Mouse (Mus musculus) adrenal gland, postnatal 14 days (tissue): ENCODE data around the gene a. TPM values are rescaled to one million over a fixed set of nuclear protein-coding genes. Genes with fewer than 3 reads are reported as not detected.
A peak's percentile ranks its signal among the peaks of the same experiment; 100 is the strongest.
"Not testable (repeated sequence)": the region's sequence is repeated elsewhere in the genome, so short reads cannot be mapped to it uniquely, and the experiment has no call there.

ENCODE experiments used
- DNase-seq: peaks from one replicate; pipeline ENCODE4 v3.0.0; 2021; ENCODE audit warnings: mixed read lengths
- total RNA-seq: library from RNA; stranded (reverse); gene quantifications from 2 replicates; pipeline ENCODE4 v1.2.3, GENCODE M21; 2021

a gene
- total RNA-seq, 1 experiment from 2014 or later: not detected

DNA sequence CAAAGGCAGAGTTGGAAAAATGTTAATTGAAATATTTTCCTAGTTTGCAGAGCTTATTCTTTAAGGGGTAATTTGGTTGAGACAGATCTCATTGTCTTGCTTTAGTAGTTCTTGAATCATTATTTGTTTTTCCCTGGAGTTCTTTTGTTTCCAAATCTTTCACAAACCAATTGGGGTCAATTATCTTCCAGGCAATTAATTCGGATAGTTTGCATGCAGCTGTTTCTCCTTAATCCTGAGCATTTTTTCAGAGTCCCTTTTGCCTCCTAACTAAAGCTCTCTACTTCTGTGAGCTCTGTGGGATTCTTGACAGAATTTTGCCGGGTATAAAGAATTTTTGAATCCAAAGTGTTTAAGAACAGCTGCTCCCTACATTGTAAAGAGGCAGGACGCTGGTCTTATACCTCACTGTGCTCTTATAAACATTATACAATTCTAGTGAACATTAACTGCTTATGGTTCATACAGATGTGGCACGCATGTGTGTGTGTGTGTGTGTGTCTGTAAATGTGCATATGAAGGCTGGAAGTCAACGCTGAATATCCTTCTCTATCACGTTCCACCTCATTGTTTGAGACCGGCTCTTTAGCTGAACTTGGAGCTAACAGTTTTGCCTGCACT is 134.3 kb downstream of the a start:
- DNase-seq: no peak

DNA sequence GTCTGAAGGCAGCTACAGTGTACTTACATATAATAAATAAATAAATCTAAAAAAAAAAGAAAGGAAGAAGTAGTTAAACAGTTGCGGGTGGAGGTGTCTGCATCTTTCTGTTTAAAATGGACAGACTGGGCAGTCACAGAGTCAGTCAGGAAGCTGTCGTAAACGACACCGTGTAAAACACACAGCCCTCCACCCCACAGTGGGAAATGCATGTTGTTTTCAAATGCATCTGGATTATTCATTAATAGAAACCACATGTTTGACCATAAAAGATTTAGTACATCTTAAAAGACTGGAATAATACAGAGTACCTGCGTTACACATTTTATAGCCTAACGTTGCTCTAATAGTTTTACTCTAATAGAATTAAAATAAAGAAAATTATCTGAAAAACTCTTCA is 135.6 kb downstream of the a start:
- DNase-seq: no peak

DNA sequence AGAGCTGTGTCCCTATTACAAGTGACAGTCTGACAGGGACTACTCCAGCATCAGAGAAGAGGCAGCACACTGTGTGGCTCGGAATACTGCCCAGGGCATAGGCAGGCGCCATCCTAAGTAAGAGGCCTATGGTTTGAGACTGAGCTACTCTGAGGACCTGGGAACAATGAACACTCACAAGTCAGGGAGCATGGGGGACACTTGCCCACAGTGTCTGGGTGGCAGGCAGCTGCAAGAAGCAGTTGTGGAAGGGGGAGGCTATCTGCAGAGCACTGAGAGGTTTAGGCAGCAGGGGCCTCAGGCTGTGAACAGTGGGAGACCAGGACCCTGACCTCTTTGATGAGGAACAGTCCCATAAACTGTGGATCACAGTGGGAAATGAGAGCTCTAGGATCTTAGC is 137.1 kb downstream of the a start:
- no peak for DNase-seq

DNA sequence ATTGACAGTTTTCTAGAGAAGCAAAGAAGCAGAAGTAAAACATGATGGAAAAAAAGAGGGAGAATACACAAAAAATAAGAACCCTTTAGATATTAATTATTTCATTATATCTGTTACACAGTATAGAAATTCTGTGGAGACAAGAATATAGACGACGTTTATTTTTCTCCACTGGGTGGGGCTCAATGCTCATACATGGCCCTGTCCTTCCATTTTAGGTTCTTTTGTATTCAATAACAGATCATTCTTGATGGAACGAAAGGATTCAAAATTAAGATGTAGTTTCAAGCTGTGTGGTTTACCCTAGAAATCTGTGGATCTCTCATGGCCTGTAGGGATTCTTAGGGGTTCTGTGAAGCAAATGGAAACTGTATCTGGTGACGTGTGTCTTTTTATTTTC is 142.7 kb downstream of the a start:
- DNase-seq: no peak

DNA sequence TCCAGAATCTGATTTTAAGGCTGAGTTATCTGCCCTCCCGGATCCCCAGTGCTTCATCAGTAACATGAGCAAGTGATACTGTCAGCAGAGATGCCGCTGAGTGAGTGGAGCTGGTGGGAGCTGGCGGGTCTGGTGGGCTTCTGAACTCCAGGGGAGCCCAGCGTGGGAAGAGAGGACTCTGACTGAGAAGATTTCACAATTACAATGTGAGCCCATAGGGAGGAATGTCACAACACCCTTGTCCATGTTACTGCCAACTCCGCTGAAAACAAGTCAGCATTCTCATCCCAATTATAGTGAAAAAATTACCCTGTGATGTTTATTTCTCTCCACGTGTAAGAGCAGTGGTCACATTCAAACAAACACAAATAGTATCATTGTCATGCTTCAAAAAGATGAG is 144.9 kb downstream of the a start:
- no peak for DNase-seq

DNA sequence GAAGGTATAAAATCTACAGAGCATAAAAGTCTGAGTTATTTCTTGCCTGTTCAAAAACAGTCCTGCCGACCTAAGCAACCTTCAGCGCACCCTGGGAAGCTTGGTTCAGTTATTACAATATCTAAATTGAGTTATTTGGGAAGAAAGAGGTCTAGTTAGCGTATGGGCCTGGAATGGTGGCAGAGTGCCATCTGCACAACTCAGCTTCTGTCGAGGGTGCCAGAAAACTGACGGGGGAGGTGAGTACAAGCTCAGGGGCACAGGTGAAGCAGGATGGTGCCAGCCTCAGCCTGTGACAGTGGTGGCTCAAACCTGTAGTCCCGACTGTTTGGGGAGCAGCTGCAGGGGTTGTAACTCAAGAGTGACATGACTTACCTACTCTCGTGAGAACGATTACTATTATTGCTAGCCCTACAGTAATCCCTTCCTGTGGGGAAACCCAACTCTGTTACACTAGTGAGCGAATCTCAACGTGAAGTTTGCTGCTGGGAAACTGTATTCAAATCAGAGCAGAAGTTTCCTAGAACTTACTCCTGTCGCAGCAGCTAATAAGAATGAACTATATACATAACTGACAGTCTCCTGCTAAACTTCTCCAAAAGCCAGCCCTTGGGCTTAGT is 145.4 kb downstream of the a start:
- peak; percentile 10 for DNase-seq

DNA sequence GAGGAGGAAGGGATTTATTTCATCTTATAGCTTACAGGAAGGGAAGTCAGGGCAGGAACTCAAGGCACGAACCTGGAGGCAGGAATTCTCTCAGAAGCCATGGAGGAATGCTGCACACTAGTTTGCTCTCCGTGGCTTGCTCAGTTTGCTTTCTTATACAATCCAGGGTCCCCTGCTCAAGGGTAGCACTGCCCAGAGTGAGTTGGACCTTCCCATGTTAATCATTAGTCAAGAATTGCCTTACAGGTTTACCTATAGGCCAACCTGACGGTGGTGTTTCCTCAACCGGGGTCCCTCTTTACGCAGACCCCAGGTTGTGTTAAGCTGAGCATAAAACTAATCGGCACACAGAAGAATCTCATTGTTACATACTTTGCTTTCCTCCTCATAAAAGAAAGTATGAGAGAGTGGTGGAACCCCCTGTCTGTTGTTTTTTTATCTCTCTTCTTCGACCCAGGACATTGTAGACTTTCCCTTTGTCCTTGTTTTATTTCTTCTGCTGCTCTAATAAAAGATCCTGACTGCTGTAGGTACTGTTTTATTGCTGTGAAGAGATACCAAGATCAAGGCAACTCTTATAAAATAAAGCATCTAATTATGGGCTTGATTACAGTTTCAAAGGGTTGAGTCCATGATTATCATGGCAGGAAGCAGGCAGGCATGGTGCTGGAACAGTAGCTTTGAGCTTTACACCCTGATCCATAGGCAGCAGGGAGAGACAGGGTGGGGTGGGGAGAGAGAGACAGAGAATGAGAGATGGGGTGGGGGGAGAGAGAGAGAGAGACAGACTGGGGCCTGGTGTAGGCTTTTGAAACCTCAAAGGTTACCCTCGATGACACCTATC is 146.6 kb downstream of the a start:
- no peak for DNase-seq

DNA sequence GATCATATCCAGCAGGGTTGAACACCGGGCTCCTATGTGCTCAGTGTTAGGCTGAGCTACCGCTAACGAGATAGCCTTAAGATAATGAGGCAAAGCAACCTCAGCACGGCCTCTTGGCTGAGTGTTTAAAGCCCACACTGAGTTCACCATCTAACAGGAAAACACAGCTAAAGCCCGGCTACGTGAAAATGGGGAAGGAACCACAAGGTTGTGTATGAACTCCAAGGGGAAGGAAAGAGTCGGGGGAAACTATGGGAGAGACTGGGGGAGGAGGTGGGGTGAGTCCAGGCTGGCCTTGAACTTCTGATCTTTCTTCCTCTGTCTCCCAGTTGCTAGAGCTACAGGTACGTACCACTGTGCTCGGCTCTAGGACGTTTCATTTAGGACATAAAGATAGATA is 150.8 kb downstream of the a start:
- DNase-seq: no peak

DNA sequence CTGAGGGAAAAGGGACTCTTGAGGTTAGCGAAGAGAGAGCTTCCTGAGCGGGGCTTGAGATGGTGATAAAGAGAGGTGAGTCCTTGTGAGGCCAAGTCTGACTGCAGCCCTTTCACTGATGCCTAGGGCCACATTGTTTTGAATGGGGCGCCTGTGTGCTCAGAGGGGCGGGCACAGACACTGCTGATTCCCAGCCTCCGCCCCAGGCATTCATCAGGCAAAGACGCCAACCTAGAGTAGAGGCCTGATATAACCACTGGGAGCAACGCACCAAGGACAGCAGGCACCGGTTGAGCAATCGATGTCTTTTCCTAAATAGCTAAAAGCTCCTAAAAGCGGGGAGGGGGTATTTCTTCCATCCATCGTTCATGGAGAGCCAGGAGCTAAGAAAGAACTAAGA is 151.3 kb downstream of the a start:
- DNase-seq: peak; percentile 56

DNA sequence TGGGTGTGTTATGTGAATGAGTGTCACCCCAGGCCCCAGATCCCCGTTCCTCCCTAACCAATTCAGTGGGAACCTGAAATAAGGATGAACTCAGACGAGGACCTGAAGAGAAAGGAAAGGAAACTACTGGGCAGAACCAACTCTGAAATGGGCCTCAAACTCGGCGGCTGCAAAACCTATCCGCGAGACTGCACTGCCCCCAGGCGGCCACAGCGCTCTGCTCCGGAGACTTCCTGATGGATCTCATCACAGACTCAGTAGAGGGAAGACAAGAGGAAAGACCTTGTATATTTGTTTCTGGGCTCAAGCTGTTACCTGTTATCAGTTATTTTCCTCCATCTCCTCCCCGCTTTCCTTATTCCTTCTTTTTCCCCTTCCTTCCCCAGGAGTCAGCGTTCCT is 151.9 kb downstream of the a start:
- peak; percentile 92 for DNase-seq

DNA sequence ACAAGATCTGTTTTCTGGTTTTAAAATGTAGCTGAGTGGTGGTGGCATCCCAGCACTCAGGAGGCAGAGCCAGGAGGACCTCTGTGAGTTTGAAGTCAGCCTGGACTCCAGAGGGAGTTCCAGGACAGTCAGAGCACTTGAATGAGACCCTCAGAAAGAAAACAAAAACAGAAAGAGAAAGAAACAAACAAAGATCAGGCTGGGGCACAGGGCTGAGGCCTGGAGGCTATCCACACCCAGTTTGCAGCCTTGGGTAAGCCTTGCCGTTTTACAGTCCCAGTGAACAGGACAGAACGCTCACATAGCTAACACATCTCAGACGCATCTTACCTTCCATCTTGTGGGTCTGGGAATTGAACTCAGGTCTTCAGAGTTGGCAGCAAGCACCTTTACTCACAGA is 155.7 kb downstream of the a start:
- DNase-seq: no peak

DNA sequence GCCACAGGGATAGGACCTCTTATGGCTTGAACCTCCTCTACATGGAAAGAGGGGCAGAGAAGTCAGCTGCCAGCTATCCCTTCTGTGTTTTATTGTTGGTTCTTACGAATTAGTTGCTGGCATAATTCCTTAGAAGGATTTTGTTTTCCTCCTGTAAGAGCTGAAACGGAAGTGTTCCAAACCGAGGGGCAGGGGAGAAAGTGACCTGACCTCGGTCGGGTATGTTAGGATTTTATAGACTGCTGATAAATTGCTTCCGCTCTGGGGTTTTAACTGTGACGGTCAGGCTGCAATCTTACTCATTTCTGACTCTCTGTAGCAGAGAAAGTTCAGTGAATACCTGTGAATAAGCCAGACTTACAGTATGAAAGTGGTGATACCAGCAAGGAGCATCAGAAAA is 158.2 kb downstream of the a start:
- no peak for DNase-seq

DNA sequence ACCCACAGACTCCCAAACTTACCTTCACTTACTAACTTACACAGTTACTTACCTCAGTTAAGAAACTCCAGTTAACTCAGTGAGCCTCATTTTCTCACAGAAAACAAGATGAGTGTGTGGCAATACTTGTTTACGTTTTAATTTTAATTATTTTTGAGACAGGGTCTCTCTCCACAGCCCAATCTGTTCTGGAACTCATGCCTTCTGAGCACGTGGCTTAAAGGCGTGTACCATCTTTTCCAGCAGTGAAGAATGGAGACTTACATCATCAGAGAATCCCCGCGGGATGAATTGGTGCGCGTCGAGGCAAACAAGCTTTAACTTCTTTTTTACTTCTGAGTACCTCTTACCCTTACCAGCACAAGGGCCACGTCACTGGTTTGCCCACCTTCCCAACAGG is 158.7 kb downstream of the a start:
- no peak for DNase-seq

DNA sequence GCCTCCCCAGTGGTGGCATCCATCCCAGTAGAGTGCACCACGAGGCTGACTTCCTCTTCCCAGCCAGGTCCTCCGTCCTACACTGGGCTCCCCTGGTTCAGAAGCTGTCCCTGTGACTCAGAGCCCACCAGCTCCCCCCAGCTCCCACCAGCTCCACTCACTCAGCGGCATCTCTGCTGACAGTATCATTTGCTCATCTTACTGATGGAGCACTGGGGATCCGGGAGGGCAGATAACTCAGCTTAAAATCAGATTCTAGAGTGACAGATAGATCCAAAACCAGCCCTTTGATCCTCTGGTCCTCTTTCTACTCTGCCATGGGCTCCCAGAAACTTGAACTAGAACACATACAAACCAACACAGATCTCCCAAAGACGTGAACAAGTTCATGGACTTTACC is 159.4 kb downstream of the a start:
- no peak for DNase-seq

DNA sequence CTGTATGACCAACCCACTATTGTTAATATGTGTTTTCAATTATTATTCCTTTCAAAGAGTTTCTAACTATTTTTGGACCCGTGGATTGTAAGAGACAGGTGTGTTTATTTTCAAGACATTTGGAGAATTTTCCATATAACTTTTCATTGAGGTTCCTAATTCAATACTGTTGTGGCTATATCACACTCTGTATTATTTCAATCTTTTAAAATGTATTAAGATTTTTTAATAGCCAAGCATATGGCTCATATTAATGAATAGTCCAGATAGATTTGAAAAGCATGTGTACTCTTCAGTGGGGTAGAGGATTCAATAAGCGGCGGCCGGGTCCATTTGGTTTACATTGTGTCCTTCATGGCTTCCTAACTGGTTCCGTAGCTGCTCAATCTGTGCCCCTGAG is 168.3 kb downstream of the a start:
- no peak for DNase-seq

DNA sequence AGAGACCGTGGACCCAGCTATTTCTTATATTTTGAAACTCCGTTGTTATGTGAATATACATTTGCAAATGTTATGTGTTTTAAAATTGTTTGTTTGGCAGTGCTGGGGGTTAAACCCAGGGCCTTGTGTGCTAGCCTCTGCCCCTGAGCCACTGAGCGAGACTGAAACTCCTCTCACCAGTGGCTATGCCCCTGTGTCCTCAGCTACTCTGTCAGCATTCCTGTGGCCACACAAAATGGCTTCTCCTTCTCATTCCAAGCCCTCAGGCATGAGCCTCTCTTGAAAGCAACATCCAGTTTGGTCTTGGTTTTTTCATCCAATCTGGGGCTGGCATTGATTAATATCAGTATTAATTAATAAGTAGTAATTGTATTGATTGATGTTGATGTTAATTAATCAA is 168.7 kb downstream of the a start:
- DNase-seq: no peak

DNA sequence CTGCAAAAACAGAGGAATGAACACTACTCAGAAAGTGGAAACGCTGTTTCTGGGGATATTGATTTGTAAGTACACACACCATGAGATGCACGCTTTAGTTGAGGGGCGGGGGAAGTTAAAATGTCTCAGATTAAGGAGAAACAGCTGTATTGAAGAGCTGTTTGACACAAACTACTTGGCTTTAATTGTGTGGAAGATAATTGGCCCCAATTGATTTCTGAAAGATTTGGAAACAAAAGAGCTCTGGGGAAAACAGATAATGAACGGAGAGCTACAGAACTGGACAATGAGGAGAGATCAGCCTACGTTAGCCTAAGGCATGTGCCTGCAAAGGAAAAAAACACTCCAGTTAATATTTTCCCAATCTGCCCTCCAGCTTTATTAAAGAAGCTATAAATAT is 172.0 kb downstream of the a start:
- no peak for DNase-seq

DNA sequence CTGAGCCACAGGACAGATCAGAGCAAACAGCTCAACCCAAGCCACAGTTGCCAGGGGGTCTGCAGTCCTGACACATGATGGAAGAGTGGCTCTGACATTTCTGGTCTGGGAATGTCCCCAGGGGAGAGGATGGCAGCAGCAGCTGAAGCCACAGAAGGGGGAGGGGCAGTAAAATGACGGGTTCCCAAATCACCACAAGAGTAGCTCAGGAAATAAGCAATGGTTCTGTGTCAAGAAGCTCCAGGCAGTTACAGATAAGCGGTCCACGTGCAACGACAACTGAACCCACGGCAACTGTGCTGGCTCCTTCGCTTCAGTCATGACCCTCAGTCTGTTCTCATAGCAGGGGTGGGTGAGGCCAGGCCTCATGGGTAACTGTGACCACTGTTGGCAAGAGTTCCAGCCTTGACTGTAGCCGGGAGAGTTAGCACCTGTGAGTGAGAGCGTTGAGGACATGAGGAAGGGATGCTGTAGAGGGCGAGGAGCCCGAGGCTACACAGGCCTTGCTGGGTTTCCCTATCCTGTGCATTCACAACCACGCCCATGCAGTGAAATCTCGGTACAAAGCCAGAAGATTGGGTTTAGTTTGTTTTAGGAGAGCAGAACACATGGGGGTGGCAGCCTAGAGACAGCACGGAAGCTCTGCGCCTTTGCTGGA is 178.7 kb downstream of the a start:
- not testable (repeated sequence) for DNase-seq

DNA sequence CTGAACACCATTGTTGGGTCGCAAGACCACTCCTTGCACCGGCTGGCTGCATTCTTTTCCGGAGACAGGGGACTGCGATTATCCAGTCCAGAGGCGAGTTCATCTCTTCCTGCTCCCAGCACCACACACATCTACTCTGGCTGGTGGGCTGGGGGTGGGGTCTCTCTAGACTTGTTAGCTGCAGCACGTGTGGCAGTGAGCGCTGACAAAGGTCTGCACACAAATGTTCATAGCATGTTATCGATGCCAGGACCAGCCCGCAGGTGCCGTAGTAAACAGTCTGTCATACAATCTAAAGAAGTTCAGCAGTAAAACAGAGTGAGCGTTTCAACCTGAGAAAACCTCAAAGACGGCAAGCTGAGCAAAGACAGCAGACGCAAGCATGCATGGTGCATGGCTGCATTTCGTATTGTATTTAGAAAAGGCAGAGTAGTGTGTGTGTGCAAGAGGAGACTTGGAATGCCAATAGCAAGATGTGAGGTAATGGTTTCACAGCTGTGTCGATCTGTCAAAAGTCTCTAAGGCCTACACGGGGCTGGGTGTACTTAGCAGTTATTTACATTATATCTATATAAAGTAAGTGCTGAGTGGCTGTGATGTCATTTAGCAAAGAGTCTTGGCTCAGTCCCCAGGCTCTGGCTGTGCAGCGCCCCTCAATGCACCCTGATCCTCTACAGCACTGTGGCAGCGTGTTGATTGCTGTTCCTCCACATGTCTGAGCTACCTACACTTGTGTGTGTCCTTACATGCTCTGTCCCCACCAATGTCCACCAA is 180.9 kb downstream of the a start:
- no peak for DNase-seq

DNA sequence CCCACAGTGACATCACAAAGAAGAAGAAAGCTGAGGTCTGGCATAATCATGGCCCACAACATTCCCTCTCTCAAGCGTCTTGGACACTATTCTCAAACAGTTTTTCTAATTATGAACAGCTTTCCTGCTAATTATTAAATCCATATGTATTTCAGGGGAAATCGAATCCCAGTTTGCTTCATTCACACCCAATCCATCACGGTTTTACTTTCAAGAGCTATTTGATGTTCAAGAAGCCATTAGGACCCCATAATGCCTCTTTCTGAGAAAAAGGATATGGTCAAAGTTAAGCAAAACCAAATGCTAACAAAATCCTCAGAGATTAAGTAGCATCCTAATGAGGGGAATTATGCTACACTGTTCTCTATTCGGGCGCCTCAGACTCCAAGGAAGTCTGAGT is 181.8 kb downstream of the a start:
- DNase-seq: no peak

DNA sequence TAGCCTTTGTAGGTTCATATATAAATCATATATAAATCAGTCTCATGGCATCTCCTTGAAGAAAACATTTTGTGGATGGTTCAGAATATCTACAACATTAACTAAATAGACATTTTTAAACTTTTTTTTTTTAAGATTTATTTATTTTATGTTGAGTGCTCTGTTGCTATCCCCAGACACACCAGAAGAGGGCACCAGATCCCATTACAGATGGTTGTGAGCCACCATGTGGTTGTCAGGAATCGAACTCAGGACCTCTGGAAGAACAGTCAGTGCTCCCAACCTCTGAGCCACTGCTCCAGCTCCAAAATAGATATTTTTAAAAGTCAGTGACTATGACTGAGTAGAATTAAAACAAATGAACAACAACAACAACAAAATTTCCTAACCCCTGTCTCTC is 195.4 kb downstream of the a start:
- DNase-seq: no peak

DNA sequence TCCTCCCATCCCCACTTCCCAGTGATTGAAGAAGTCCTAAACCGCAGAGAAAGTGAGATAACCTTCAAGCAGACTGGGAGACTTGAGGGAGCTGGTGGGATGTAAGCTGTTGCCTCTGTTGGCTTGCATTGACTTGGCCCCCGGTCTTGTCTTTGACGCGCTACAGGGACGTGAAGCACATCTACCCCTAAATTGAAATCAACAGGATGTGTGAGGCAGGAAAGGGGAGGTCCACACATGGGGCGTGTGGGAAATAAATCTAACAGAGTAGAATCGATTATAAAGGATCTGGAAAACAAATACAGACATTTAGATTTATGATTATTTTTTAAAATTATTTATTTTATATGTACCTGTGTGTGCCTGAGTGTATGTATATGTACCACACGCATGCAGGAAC is 200.2 kb downstream of the a start:
- DNase-seq: no peak

DNA sequence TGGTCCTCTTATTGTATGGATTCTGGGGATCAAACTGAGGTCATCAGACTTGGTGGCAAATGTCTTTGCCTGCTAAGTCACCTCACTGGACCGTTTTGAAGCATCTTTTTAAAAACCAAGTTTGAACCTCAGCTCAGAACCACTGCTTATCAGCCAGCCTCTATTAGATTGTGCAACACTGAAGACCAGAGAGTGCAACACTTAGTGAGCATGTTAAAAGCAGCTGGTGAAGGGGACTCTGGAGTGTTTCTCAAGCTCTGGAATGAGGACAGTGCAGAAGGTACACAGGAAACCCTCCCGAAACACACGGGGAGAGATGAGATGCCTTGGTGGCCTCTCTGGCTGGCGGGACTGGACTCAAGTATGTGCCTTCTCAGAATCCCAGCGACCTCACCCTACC is 200.9 kb downstream of the a start:
- DNase-seq: no peak
